Mouse (Mus musculus) kidney, adult 10 weeks (tissue): ENCODE data around the gene Yipf1. TPM values are rescaled to one million over a fixed set of nuclear protein-coding genes. Genes with fewer than 3 reads are reported as not detected.

Experiments
- polyA plus RNA-seq: library from polyadenylated mRNA; stranded (reverse); fragments of 350-450 nt; fragmentation: Illumina TruSeq; extraction: RNeasy Lipid Tissue Mini Kit (QIAGEN cat#74804); gene quantifications from one replicate; pipeline ENCODE4 v1.2.3, GENCODE M21; 2014; ENCODE audit warnings: low read depth, low replicate concordance

The Yipf1 gene
- 46.0 TPM for polyA plus RNA-seq

GRCm38 (mm10) chr4:107313690-107314478 is at the start of gene Yipf1:
Gene Yipf1, plus strand, starts transcription at chr4:107314363.

GRCm38 (mm10) chr4:107306966-107307365 is 7.2 kb upstream of the Yipf1 start, which contains the start of gene Dio1:
Gene Dio1, minus strand, starts transcription at chr4:107307169.

GRCm38 (mm10) chr4:107367567-107368314 is 53.6 kb downstream of the Yipf1 start, which contains the start of gene Ndc1:
Gene Ndc1, plus strand, starts transcription at chr4:107367784.

Other genes with a start within 250 kb of the Yipf1 start
- 27.9 TPM for gene Mrpl37, start 247.5 kb upstream of the Yipf1 start, polyA plus RNA-seq
- gene Cyb5rl, start 247.4 kb upstream of the Yipf1 start, polyA plus RNA-seq: 3.0 TPM
- gene Cdcp2, start 217.5 kb upstream of the Yipf1 start, polyA plus RNA-seq: not detected
- gene Tmem59, start 136.0 kb upstream of the Yipf1 start, polyA plus RNA-seq: 1,107 TPM
- gene Tceanc2, start 135.2 kb upstream of the Yipf1 start, polyA plus RNA-seq: 30.9 TPM
- gene Ldlrad1, start 105.2 kb upstream of the Yipf1 start, polyA plus RNA-seq: not detected
- gene Lrrc42, start 60.8 kb upstream of the Yipf1 start, polyA plus RNA-seq: 28.1 TPM
- 72.5 TPM for gene Hspb11, start 60.8 kb upstream of the Yipf1 start, polyA plus RNA-seq
- gene Dio1, start 7.2 kb upstream of the Yipf1 start, polyA plus RNA-seq: 147 TPM
- 15.8 TPM for gene Ndc1, start 53.4 kb downstream of the Yipf1 start, polyA plus RNA-seq
- not detected for gene Glis1, start 120.2 kb downstream of the Yipf1 start, polyA plus RNA-seq